Mouse (Mus musculus) kidney, embryonic 16.5 days (tissue): ENCODE results near the gene Smad3. TPM values are rescaled to one million over a fixed set of nuclear protein-coding genes. Genes with fewer than 3 reads are reported as not detected.

Experiments used
- ATAC-seq: fragments of 200-750 bp; cut with Nextera tagmentation; 2 replicates; pipeline ENCODE4 v1.8.0; 2017; ENCODE audit warnings: moderate TSS enrichment; ENCODE audit not compliant: low FRiP score, low TSS enrichment
- H3K27ac ChIP-seq: fragments of 300-500 bp; sonication (generic); 2 replicates; pipeline ENCODE4 v1.5.1; 2014; ENCODE audit warnings: low read length
- H3K27me3 ChIP-seq: fragments of 300-500 bp; sonication (generic); 2 replicates; pipeline ENCODE4 v1.6.1; 2014; ENCODE audit warnings: low read length, control low read depth, mixed read lengths; ENCODE audit not compliant: insufficient read depth
- H3K36me3 ChIP-seq: fragments of 300-500 bp; sonication (generic); 2 replicates; pipeline ENCODE4 v1.6.1; 2014; ENCODE audit warnings: low read length, control low read depth, mixed read lengths; ENCODE audit not compliant: insufficient read depth
- H3K4me1 ChIP-seq: fragments of 300-500 bp; sonication (generic); 2 replicates; pipeline ENCODE4 v1.6.1; 2014; ENCODE audit warnings: low read length, control low read depth, mixed read lengths; ENCODE audit not compliant: insufficient read depth
- H3K4me2 ChIP-seq: fragments of 300-500 bp; sonication (generic); replicated peaks from 2 replicates; pipeline ENCODE4 v1.6.1; 2014; ENCODE audit warnings: low read depth, low read length
- H3K4me3 ChIP-seq: fragments of 300-500 bp; sonication (generic); 2 replicates; pipeline ENCODE4 v1.5.1; 2014; ENCODE audit warnings: mild to moderate bottlenecking, low read length
- H3K9ac ChIP-seq: fragments of 300-500 bp; sonication (generic); replicated peaks from 2 replicates; pipeline ENCODE4 v1.6.1; 2014; ENCODE audit warnings: low read length
- H3K9me3 ChIP-seq: fragments of 300-500 bp; sonication (generic); 2 replicates; pipeline ENCODE4 v1.6.1; 2016; ENCODE audit warnings: low read length, control low read depth
- WGBS: fragments of 180-500 bp; shearing (Covaris S2); extraction: QIAGEN DNeasy Blood & Tissue Kit; methylation state at CpG from one replicate; pipeline ENCODE4 v1.1.7; 2014; 5-methylcytosine and 5-hydroxymethylcytosine counted together
- polyA plus RNA-seq: library from polyadenylated mRNA; unstranded; fragments of >200 nt; fragmentation: Nextera tagmentation; extraction: Ambion mirVana; gene quantifications from 2 replicates; pipeline ENCODE4 v1.2.1, GENCODE M21; 2015

The Smad3 gene
- polyA plus RNA-seq, 1 experiment from 2014 or later, result 27.8 TPM

DNA sequence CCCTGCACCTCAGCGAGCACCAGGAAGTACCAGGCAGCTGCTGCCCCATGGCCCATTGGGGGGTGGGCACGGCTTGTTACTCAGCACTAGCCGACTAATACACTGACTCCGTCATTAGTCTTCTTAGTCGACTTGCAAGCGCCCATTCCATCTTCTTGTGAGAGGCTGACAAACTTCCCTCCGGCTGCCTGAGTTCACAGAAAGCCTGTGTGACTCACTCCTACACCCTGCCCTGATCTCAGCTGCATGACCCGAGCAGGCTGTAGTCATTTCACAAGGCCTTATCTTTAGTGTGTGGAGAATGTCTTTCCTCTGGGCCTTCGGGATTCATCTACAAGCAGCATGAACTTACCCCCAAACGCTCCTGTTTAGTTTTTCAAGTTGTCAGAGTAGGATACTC is 83.2 kb downstream of the Smad3 start:
- Histone ChIP-seq H3K36me3 (peaks cover 4% of the 10 kb centered on the region; the same call in 1 of the 2 replicates), H3K4me1 (peaks cover 44% of the 10 kb centered on the region), H3K27ac (no peak overlapping the region), H3K27me3 (no peaks in the 10 kb centered on the region), H3K9ac (no peak overlapping the region), H3K4me2 (no peak overlapping the region), H3K9me3 (no peaks in the 10 kb centered on the region), H3K4me3 (no peak overlapping the region)
- 71% methylated on average over 10 of the region's 10 CpGs for WGBS
- ATAC-seq, result no peak

DNA sequence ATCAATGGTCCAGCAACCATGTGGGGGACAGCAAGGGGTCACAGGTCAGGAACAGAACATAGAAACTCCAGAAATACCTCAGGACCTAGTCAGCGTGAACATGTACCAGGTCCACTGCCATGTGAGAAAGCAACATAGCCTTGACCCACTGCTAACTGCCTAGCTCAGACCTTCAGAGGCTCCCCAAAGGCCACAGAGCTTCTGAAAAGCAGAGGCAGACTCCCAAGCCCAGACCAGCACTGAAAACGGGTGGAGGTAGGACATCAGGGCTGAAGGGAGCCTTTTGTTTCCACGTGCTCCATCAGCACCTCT is 84.3 kb downstream of the Smad3 start:
- Histone ChIP-seq H3K36me3 (peaks cover 4% of the 10 kb centered on the region; the same call in 1 of the 2 replicates), H3K9me3 (no peaks in the 10 kb centered on the region), H3K27me3 (no peaks in the 10 kb centered on the region), H3K27ac (peak overlapping the region; percentile 81; the same call in 1 of the 2 replicates), H3K4me1 (peaks cover 46% of the 10 kb centered on the region), H3K9ac (no peak overlapping the region), H3K4me2 (no peak overlapping the region), H3K4me3 (no peak overlapping the region)
- 81% methylated on average over 3 of the region's 3 CpGs for WGBS
- no peak for ATAC-seq

DNA sequence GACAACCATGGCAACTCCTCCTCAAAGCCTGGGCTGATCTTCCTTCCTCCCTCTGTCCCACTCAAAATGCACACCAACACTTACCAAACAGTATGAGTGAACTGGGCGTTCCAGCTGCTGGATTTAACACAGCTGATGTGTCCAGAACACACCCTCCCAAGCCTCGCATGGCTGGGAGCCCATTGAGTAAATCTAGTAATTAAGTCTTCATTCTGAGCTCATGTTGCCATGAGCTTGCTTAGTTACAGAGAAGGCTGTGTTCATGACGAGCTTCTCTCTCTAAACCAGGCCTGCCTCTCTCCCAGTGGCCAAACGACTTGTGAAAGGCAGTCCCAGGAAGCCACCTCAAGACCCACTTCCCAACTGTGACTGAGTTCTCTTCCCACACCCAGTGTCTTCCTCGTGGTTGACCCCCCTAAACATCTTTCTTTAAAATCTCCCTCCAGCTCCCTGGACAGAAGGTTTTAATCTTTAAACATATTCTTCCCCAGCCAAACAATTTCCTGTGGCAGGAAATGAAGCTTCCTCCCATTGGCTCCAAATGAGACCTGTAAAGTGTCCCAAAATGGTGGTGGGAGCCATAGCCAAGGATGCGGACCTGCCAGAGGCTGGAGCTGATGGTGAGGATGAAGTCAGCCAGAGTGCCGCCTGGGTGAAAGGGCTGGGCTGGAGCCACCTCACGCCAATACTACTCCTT is 84.8 kb downstream of the Smad3 start:
- H3K27ac ChIP-seq, result peak overlapping the region; percentile 81
- 48% methylated on average over 8 of the region's 8 CpGs for WGBS
- no peak overlapping the region for H3K9ac ChIP-seq
- H3K27me3 ChIP-seq, result no peaks in the 10 kb centered on the region
- H3K4me1 ChIP-seq, result peaks cover 46% of the 10 kb centered on the region
- no peak overlapping the region for H3K4me2 ChIP-seq
- no peak overlapping the region for H3K4me3 ChIP-seq
- ATAC-seq, result no peak
- no peaks in the 10 kb centered on the region for H3K9me3 ChIP-seq
- peaks cover 4% of the 10 kb centered on the region; the same call in 1 of the 2 replicates for H3K36me3 ChIP-seq

DNA sequence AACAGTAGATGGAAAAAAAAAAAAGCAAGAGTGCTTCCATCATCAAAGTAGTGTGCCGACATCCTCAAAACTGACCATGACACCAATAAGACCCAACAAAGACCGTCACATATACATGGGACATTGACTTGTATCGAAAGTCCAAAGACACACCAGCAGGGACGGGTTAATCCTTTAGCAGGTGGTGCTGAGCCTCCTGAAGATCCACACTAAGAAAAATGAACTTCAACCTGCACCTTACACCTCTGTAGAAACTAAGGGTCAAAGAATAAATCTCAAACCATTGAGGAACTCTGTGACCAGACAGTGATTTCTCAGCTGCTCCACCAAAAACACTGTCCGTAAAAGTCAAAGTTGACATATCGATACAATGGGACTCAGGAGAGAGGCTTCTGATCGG is 88.0 kb downstream of the Smad3 start:
- 91% methylated on average over 7 of the region's 7 CpGs for WGBS

DNA sequence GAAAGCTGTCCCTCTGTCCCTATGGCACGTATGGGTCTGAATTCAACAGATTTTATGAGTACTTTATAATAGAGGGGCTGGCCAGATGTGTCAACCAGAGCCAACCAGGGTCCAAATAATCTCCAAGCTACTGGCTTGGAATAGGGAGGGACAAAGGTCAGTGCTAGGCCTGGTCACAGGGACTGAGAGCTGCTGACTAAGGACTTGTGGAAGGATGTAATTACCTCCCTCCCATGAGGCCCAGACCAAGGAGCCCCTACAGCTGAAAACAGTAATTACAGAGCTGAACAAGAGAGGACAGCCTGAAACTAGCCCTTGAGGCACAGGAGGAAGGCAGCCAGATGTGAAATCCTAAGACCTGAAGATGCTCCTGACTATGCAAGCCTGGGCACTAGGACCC is 89.2 kb downstream of the Smad3 start:
- ATAC-seq, result peak; percentile 39

More for the DNA sequence above, 88.0 kb downstream of the Smad3 start:
- H3K9me3 ChIP-seq, result no peaks in the 10 kb centered on the region
- H3K4me3 ChIP-seq, result no peak overlapping the region
- H3K27ac ChIP-seq, result no peak overlapping the region
- H3K9ac ChIP-seq, result no peak overlapping the region
- H3K27me3 ChIP-seq, result no peaks in the 10 kb centered on the region
- peaks cover 4% of the 10 kb centered on the region; the same call in 1 of the 2 replicates for H3K36me3 ChIP-seq
- no peak for ATAC-seq
- H3K4me2 ChIP-seq, result no peak overlapping the region
- peaks cover 71% of the 10 kb centered on the region for H3K4me1 ChIP-seq

DNA sequence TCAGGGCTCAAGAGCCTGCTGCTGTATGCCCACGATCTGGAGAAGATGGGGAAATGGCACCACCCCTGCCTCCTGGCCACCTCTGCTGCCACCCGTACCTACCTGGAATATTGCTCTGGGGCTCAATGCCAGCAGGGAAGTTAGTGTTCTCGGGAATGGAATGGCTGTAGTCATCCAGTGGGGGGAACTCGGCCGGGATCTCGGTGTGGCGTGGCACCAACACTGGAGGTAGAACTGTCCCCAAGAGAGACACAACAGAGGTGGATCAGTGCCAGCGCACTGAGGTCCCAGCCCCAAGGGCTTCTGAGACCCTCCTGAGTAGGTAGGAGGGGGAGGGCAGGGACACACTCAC is 90.4 kb downstream of the Smad3 start:
- H3K4me1 ChIP-seq, result peaks cover 78% of the 10 kb centered on the region

More for the DNA sequence above, 89.2 kb downstream of the Smad3 start:
- H3K27ac ChIP-seq, result peak overlapping the region; percentile 75; the same call in 1 of the 2 replicates
- no peak overlapping the region for H3K4me2 ChIP-seq
- no peaks in the 10 kb centered on the region for H3K27me3 ChIP-seq
- peaks cover 4% of the 10 kb centered on the region; the same call in 1 of the 2 replicates for H3K36me3 ChIP-seq
- WGBS, result 48% methylated on average over 1 of the region's 1 CpGs
- H3K4me1 ChIP-seq, result peaks cover 78% of the 10 kb centered on the region
- no peaks in the 10 kb centered on the region for H3K9me3 ChIP-seq
- no peak overlapping the region for H3K9ac ChIP-seq
- no peak overlapping the region for H3K4me3 ChIP-seq

DNA sequence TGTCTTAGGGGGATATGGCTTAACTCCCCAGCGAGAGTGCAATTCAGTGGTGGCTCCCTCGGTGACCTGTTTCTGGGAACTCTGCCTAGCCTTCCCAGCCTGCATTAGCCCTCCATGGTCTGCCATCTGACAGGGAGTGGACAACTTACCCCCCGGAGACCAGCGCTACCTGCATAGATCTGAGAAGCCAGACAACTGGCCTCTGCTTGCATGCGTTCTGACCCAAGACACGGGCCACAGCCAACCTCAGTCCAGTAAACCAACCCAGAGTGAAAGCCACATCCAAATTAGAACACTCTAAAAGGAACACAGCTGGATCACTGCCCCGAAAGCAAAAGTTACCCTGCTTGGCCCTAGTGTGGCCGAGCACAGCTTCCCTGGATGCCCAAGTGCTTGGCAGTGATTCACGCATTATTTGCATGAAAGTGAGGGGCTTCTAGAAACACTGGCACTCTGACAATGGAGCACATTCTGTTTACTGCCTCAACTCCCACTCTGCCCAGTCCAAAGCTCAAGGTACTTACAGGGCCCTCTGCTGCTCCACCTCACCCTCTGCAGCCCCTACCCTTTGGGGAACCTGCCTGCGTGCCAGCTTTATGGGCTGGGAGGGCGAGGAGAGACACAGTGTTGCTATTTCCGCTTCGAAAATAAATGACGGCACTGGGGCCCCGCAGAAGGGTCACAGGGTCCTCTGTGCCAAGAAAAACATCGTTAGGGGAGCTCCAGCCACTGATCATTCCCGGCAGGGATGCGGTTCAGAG is 91.0 kb downstream of the Smad3 start:
- Histone ChIP-seq H3K9me3 (no peaks in the 10 kb centered on the region), H3K27ac (peak overlapping the region; percentile 61), H3K4me2 (no peak overlapping the region), H3K4me3 (no peak overlapping the region), H3K9ac (no peak overlapping the region; the same call in 1 of the 2 replicates), H3K4me1 (peaks cover 78% of the 10 kb centered on the region), H3K27me3 (no peaks in the 10 kb centered on the region), H3K36me3 (peaks cover 7% of the 10 kb centered on the region; the same call in 1 of the 2 replicates)
- 33% methylated on average over 18 of the region's 18 CpGs for WGBS
- ATAC-seq, result 0 out of 2 replicates have a peak, but pooled peaks have one; percentile 29

More for the DNA sequence above, 90.4 kb downstream of the Smad3 start:
- Histone ChIP-seq H3K9ac (no peak overlapping the region; the same call in 1 of the 2 replicates), H3K9me3 (no peaks in the 10 kb centered on the region), H3K4me2 (no peak overlapping the region), H3K4me3 (no peak overlapping the region), H3K27me3 (no peaks in the 10 kb centered on the region), H3K27ac (peak overlapping the region; percentile 36), H3K36me3 (peaks cover 4% of the 10 kb centered on the region; the same call in 1 of the 2 replicates)
- WGBS, result 61% methylated on average over 8 of the region's 8 CpGs
- no peak for ATAC-seq

DNA sequence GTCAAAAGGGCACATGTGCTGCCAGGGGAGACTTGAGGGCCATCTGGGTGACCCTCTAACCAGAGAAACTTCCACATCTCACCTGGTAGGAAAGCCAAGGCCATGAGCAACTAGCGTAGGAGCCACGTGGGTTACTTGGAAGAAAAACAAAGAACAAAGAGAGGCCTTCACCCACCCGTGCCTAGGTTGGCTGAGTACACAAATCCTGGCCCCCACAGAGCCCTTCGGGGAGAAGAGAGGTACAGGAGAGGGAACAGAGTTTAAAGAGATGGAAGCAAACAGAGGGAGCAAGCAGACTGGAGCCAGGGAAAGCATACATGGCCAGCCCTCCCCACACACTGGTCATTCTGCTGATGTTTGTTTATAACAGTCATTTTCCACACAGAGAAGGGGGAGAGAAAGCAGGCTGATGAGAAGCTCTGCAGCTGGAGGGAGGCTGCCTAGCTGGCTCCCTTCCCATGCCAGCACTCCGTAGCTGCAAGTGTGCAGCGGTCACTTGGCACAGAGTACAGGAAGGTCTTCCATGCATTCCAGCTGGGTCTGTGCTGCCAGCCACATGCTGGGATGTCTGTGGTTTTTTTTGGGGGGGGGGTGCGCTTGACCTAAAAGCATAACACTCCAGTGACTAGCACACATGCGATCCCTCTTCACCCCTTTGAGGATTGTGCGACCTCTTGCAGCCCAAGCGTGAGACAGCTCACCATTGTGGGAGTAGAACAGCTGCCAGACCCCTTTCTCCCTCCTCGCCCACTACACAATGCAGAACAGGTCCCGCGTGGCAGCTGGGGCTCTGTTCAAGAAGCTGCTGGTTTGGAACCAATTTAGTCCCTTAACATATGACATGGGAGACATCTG is 92.8 kb downstream of the Smad3 start:
- 37% methylated on average over 13 of the region's 13 CpGs for WGBS
- Histone ChIP-seq H3K4me1 (peaks cover 78% of the 10 kb centered on the region), H3K4me3 (no peak overlapping the region), H3K9ac (0 out of 2 replicates have a peak overlapping the region, but pooled peaks have one; percentile 13), H3K4me2 (no peak overlapping the region), H3K36me3 (peaks cover 16% of the 10 kb centered on the region), H3K27me3 (no peaks in the 10 kb centered on the region), H3K27ac (peak overlapping the region; percentile 88), H3K9me3 (no peaks in the 10 kb centered on the region)
- ATAC-seq, result no peak

DNA sequence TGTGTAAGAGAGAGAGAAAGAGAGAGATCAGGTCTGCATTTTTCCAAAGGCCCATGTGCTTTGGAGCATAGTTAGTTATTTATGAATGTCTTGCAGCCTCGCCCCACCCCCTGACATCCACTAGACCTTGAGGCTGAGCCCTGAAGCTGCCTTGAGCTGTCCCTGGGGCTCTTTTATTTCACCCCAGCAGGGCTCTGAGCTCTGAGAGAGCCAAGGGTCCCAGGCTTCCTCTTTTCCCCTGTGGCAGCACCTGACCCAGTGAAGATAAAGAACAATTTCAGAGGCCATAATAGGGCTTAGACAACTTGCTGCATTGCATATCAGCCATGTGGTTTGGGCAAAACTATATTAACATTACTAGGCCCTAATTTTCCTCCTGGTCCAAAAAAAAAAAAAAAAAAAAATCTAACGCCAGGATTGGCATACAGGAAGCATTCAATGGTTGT is 93.5 kb downstream of the Smad3 start:
- 0 out of 2 replicates have a peak overlapping the region, but pooled peaks have one; percentile 13 for H3K9ac ChIP-seq
- WGBS, result 45% methylated on average over 2 of the region's 2 CpGs
- peak overlapping the region; percentile 88 for H3K27ac ChIP-seq
- H3K4me1 ChIP-seq, result peaks cover 74% of the 10 kb centered on the region
- no peaks in the 10 kb centered on the region for H3K27me3 ChIP-seq
- H3K9me3 ChIP-seq, result no peaks in the 10 kb centered on the region
- no peak for ATAC-seq
- no peak overlapping the region for H3K4me2 ChIP-seq
- no peak overlapping the region for H3K4me3 ChIP-seq
- H3K36me3 ChIP-seq, result peaks cover 16% of the 10 kb centered on the region
